Mouse (Mus musculus): ENCODE measurements around the gene Fam185a.

DNA sequence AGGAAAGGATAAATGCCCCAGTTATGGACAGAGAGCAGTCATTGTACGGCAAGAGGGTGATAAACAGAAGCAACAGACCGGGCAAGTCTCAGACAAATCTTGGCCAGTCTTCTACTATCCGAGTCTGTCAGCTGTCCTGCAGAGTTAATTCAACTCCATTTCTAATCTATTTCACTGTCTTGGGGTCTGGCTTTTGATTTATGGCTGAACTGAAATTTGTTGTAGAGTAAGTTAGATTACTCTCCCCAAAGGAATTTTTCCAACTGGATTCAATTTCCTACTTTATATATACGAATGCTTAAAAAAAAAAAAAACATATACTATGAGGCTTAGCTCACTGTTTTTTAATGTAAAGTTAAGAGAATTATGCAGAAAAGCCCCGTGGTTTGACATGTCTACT is 62.0 kb downstream of the Fam185a start:
- TF ChIP-seq POLR2A (IDR thresholded peaks at IDR 0.05; ENCODE audit: borderline replicate concordance, extremely low read depth, low read depth, low read length) (no peak), CTCF (IDR thresholded peaks at IDR 0.05; ENCODE audit: insufficient read depth, low read length) (no peak)
